Mouse (Mus musculus): ENCODE results near the gene Cblb. TPM values are rescaled to one million over a fixed set of nuclear protein-coding genes. Genes with fewer than 3 reads are reported as not detected.

Cblb gene
- total RNA-seq (2021): 10 to 100 TPM; 40.0 to 43.8 TPM

DNA sequence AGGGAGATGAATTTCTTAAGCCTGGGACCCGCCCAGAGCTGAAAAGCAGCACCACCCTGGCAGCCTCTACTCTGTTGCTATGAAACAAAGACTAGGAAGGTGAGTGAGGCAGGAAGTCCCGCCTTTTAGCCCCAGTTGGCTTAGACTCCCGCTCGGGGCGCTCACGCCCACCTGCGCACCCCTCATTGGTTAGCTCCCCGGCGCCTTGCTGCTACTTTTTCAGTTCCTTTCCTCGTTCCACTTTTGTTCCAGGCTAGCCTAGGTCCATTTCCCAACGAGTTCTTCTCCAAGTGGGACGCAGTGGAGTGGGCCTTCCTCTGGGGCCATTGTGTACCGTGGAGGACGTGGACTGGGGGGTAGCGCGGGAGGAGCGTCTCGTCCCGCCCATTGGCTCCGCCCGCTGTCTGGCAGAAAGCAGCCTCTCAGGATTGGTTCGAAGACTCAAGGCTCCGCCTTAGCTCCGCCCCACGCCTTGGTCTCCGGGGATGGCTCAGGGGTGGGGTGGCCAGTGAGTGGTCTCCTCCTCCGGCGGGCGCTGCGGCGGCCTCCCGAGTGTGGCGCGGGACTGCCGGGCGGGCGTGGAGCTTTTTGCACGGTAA, at the start of gene Cblb:
Cblb (plus strand) TSS at position 135 of the 599 bp plus-strand sequence.
- intact Hi-C loops (cut with DNase I): loop anchor here (10.0 kb wide), 2 partner anchors 104 to 154 kb away; no protein-coding TSS in a partner anchor
- peak; percentile 98 for DNase-seq

DNA sequence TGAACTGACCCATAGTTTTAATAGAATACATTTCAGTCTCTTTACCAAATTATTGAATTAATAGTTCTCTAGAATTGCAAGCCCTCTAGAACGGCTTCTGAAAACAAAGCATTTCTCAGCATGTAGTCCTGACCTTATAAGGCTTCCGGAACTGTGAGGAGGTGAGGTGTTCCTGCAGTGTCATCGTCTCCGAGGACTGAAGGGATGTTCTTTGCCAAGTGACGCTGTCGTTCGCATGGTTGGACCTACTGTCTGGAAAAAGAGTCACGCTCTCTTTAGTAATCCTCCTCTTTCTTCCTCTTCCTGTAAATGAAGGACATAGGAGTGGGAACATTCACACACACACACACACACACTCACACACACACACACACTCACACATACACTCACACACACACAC, 45.6 kb upstream of the Cblb start:
- intact Hi-C loops (cut with DNase I): no loop called here

DNA sequence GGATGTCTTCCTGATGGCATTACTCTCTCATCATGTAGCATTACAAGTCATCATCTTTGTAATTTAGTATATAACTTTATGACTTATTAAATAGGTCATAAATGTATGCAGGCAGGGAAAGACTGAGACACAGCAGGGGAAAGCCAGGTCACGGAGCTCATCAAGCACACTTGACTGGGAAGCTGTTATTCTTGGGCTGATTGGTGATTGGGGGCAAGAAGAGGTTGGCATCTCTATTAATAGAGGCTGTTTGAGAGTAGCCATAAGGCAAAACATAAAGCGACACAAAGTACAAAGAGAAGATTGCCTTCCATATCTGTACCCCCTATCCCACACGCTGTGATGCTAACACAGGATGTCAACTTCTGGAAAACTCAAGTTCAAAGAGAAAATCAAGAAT, 44.8 kb upstream of the Cblb start:
- intact Hi-C loops (cut with DNase I): no loop called here
- DNase-seq: no peak

More for the DNA sequence above, 45.6 kb upstream of the Cblb start:
- no peak for DNase-seq

DNA sequence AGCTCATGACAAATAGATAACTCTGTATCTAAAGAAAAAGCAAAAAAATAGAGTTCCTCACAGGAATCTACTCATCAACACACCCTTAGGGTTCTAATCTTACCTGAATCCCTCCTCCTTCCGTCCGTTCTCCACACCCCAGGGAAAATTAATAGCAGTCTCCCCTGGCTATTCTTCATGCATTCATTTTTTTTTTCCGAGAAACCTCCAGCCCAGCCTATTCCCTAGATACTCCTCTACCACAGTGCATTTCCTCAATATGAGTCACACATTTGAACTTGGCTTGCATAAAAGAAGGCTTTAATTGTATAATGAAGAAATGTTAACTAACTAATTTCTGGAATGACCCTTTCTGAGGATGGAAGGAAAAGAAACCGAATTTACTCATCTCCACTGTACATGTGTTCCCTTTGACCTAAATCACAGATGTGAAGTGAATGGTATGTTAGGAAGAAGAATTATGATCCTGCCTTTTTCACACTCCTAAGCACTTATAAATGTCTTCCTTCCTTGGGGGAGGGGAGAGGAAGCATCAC, 43.9 kb upstream of the Cblb start:
- DNase-seq: no peak
- intact Hi-C loops (cut with DNase I): no loop called here

DNA sequence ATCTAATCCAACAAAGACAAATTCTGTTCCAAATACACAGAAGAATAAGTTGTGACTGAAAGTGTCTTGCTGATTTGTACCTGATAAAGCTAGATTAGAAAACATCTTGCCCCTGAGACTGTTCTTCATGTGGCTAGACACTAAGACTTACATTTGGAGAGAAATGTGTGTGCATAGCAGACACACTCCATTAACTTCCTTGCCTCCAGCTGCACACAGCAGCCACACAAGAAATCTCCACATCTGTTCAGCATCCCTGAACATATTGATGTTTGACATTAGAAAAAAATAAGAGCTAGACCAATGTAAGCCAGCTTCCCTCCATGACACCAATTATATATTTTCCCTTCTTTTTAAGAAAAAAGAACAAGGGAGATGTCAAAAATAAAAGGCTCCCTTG, 43.0 kb upstream of the Cblb start:
- no peak for DNase-seq
- intact Hi-C loops (cut with DNase I): no loop called here

DNA sequence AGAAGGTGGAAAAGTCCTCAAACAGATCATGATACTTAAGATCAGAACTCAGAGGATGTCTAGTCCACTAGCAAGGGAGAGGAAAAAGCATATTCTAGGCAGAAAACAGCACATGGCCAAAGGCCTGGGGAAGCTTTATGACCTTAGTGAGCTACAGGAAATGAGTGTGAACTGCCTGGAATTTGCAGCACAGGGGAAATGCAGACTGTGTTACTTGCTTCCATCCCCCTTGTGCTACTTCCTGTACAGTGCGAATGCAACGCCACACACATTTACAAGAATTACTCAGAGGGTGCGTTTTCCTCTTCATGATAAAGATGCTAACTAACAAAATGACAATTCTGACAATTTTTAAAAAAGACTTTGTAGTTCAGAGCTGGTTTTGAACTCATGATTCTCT, 41.8 kb upstream of the Cblb start:
- no peak for DNase-seq
- intact Hi-C loops (cut with DNase I): no loop called here

DNA sequence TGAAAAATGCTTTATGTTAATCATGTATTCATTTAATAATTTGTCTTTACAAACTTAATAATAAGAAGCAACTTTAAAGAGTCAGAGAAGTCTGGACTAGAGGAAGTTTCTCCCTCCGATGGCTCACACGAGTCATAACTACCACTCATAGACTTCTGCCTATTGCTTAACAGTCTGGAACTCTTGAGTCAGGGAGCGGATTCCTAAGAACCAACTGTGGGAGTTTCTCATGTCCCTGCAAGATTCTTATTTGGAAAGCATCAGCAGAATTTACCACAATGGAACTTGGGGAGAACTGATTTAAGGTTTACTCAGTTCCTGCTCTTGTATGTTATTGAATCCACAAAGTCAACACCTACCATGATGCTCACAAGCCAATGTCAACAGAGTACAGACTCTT, 31.0 kb upstream of the Cblb start:
- intact Hi-C loops (cut with DNase I): no loop called here
- no peak for DNase-seq

DNA sequence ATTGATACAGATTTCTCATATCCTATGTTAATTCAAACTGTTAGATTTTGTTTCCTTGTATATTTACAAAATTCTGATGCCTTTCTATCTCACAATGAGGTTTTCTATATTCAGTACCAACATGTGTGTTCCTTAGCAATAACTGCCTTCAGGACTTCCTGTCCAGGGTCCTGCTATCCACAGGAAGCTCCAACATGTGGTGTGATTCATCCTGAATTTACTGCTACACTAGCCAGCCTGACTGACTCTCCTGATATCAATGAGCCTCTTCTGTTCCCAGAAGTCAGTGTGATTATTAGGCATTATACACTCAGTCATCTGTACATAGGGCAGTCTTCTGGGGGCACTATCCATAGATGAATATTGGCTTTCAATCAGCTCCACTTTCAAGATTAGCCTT, 30.2 kb upstream of the Cblb start:
- intact Hi-C loops (cut with DNase I): no loop called here
- no peak for DNase-seq

DNA sequence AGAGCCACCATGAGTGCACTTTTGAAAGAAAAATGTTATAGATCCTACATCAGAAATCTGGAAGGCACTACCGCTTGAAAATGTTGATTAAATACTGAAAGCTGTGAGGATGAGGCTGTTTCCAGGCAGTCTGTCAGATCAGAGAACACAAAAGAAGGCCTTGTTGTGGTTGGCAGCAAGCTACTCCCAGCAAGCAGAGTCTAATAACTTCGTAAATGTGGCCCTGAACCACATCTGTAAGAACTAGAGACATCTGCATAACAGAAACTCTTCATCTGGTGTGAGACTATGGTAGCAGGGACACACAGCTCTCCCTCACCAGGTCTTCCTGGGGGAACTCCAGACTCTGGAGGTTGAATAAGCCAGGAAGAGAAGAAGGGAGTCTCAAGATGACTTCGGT, 24.0 kb upstream of the Cblb start:
- DNase-seq: no peak
- intact Hi-C loops (cut with DNase I): no loop called here

DNA sequence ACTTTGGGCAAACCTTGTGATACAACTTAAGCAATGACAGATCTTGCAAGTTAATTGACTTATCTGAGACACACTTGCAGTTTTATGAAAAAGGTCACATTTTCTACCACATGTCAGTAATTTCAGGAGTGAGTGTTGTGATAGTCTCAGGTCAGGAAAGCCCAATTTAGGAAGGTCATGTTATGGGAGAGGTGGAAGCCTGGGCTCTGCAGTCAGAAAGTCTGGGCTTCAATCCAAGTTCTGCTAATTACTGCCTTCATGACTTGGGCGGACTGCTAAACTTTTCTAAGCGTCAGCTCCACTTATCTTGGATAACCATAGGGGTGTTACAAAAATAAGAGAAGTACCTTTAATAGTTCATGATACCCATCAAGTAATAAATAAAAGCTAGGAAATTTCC, 22.6 kb upstream of the Cblb start:
- intact Hi-C loops (cut with DNase I): no loop called here

DNA sequence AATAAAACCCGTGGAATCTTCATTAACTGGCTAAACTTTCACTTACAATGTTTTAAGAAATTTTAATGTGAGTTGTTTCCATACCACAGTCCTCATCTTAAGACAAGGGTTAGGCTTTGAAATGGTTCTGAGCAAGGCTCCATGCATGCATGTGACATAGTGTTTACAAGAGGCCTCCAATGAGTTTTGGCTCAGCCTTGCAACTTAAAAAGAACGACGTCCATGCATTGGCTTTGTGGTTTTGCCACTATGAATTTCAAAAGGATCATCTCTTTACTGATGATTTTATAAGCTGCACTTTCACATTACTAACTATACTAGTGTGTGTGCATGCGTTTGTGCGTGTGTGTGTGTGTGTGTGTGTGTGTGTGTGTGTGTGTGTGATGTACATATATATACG, 21.6 kb upstream of the Cblb start:
- intact Hi-C loops (cut with DNase I): no loop called here
- DNase-seq: no peak

More for the DNA sequence above, 22.6 kb upstream of the Cblb start:
- DNase-seq: no peak

DNA sequence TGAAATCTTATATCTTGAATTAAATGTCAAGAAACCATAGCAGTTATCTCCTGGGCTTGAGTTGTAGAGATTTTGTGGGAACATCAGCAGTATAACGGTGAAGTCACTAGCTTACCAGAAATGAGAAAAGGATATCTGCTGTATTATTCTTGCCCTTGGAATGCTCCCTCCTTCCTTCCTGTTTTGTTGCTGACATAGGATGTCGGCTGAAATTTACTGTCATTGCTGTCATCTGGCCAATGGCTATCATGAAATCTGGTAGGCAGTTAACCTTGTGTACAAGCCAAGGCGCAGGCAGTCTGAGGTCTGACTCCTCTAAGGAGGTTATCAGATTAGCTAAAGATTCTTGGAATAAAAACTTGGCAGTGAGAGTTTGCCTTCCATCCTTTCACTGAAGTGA, 18.0 kb upstream of the Cblb start:
- no peak for DNase-seq
- intact Hi-C loops (cut with DNase I): no loop called here

DNA sequence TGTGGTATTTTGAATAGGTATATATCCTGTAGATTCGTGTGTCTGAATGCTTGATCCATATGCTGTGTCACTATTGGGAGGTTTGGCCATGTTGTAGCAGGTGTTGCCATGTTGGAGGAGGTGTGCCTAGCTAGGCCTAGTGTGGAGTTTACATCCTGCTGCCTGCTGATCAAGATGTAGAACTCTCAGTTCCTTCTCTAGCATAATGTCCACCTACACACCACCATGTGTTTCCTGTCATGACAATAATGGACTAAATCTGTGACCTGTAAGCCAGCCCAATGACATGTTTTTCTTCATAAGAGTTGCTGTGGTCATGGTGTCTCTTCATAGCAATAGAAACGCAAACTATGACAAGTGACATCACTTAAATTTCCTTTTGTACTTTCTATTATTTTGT, 17.2 kb upstream of the Cblb start:
- intact Hi-C loops (cut with DNase I): no loop called here
- no peak for DNase-seq

DNA sequence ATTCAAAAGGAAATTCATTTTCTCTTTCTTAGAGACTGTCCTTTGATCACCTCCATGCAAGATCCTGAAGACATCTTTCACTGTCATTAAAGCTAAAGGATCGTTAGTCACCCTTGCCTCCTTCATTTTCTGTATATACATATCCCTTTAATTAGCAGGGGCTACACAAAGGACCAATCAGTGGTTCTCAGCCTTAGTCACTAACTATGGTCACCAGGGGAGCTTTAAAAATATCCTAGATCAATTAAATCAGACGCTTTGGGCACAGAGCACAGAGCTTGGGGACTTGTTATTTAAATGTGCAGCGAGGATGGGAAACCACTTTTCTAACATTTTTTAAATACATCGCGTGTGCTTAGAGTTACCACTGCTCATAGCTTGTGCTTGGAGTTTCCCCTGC, 7.6 kb upstream of the Cblb start:
- DNase-seq: no peak
- intact Hi-C loops (cut with DNase I): no loop called here

DNA sequence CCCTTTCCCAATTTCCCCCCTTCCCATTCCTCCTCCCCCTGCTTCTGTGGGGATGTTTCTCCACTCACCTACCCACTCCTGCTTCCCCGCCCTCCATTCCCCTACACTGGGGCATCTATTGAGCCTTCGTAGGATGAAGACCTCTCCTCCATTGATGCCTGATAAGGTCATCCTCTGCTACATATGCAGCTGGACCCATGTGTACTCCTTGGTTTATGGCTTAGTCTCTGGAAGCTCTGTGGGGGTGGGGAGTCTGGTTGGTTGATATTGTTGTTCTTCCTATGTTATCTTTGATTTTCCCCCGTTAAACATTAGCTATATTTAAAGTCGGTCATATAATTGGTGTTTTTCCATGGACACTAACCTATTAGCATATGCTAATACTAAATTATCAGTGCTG, 3.7 kb upstream of the Cblb start:
- intact Hi-C loops (cut with DNase I): no loop called here
- no peak for DNase-seq

DNA sequence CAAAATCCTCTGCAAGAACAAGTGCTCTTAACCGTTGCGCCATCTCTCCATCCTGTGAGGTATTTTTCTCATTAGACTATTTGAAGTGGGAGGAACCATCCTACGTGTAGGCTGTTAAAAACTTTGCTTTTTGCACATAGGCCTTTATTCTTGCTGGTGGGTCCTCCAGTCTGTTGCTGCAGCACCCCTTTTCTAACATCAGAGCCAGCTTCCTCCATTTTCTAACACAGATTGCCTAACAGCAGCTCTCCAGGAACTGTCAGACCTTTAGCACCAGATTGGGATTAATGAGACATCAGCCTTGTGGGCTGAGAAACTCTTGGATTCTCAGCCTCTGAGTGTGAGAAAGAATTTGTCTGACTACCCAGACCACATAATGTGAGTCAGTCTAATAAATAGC, 2.0 kb upstream of the Cblb start:
- intact Hi-C loops (cut with DNase I): no loop called here
- no peak for DNase-seq

DNA sequence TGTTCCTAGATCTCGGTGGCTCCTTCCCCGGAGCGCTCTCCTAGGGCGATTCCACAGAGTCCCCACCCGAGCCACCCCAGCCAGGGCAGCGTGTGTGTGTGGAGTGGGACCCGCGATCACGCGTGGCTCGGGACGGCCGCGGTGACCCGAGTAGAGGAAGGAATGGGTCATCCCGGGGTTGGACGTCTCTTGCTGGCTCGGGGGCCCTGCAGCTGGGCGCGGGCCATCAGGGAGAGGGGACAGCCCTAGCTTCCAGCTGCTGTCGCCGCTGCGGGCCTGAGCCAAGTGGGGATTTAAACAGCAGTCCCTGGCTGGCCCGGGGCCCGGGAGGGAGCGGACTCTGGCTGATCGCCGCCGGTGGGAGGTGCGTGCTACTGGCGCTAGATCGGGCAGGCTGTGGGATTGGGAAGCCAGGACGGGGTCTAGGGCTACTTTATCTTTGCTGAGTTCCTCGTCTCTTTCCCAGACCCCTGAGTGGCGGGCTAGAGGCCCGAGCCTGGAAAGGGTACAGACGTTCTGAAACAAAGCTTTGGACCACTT, 757 bp downstream of the Cblb start:
- peak; percentile 96 for DNase-seq
- intact Hi-C loops (cut with DNase I): loop anchor here (10.0 kb wide), 2 partner anchors 103 to 153 kb away; no protein-coding TSS in a partner anchor

DNA sequence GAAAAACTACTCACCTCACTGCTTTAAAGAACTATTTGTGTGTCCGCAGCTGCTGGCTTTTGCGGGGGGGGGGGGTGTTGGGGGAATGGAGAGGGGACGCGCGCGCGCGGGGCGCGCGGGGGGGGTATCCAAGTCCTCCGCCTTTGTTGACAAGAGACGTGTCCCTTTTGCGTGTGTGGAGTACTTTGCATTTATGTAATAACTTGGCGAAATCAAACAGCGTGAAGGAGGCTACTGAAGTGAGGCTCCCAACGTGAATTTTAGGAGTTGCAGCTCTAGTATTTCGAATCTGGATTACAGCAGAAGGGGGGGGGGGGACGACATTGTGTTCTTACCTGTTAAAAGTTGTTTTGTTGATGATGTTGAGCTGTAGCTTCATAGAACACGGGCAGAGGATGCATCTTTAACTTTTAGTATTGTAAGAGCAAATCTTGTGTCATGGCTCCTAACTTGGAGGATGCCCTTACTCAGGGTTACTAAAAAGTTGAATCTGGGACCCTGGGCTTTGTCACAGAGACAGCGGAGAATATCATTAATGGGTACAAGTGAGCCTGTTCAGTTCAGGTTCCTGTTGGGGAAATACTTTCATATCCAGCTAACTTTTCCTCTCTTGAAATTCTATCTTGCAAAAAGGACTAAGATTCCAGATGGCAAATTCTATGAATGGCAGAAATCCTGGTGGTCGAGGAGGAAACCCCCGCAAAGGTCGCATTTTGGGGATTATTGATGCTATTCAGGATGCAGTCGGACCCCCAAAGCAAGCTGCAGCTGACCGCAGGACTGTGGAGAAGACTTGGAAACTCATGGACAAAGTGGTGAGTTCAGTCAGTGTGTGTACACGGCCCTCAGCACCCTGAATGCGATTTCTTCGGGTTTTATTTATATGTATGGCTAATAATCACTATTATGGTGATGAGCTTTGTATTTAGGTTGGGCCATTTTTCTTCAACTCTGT, 1.6 kb downstream of the Cblb start:
- peak; percentile 23 for DNase-seq
- intact Hi-C loops (cut with DNase I): loop anchor here (10.0 kb wide), 2 partner anchors 102 to 152 kb away; no protein-coding TSS in a partner anchor

DNA sequence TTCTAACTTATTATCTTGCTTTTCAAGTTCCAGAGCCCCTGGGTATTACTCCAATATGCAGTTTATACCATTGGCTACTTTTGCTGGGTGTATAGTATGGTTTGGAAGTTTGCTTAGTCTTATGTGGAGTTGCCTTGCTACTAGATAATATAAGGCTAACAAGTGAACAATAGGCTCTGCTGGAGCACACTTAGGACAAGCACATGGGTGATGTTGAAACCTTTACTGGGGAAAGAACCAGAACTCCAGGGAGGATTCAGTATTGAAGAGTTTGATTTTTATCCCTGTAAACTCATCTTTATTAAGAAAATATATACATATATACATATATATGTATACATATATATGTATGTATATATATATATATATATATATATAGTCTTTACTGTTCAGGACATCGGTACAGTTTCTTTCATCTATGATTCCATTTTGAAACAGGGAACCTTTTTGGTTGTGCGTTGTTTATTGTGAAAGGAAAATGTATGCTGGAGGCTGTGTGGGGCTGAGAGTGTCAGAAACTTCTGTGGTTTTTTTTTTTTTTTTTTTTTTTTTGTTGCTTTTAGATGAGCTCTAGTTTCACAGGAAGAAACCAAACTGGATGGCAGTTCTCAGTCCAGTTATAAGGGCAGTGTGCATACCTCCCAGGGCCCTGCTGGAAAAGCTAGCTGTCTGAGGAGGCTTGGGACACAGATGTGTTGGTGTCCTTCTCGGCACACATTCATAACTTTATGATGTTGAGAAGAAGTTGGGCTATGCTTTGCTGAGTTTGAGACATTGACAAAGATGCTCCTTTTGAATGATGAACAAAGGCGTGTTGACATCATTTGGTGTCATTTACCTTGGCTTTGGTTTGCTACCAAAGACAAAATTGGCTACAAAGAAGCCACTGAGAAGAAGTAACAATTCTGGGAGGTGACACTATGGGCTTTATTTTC, 2.6 kb downstream of the Cblb start:
- intact Hi-C loops (cut with DNase I): loop anchor here (10.0 kb wide), 2 partner anchors 101 to 151 kb away; no protein-coding TSS in a partner anchor
- DNase-seq: no peak

DNA sequence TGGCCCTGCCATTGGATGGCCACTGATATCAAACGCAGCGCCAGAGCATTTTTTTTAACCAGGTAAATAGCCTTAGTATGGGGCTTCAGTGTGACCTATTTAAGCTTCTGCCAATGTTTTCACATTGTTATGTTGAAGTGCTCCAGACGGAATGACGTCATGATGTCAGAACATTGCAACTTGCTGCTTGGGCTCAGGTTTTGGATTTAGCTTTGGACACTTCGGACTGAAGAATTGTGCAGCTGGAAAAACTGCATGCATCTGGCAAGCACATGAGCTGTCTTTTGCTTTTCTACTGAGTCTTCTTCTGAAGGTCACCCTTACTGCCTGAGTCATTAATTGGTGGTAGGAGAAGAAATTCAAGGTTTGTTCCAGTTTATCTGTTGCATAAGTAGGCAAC, 3.3 kb downstream of the Cblb start:
- no peak for DNase-seq
- intact Hi-C loops (cut with DNase I): loop anchor here (10.0 kb wide), 2 partner anchors 100 to 150 kb away; no protein-coding TSS in a partner anchor

Data from left cerebral cortex, postnatal 4 days (tissue).